Mouse (Mus musculus) MEL (cell line): ENCODE measurements around the gene Srebf1. TPM values are rescaled to one million over a fixed set of nuclear protein-coding genes. Genes with fewer than 3 reads are reported as not detected.

Experiments
- DNase-seq: peaks from one replicate; pipeline ENCODE4 v3.0.0; 2011; ENCODE audit warnings: low read depth, low spot score
- H3K27ac ChIP-seq: 2 replicates; pipeline ENCODE4 v1.5.1; 2012; ENCODE audit warnings: low read depth, mild to moderate bottlenecking, control low read depth, low read length, moderate library complexity; ENCODE audit not compliant: control insufficient read depth
- H3K27me3 ChIP-seq, 2 experiments: fragments of 150-350 bp in 1 of 2; sonication (generic) in 1 of 2; 2 replicates each; pipeline ENCODE4 v1.6.1; 2012; ENCODE audit warnings: low read length in 2 of 2, mild to moderate bottlenecking in 2 of 2, improper control_type of control experiment in 1 of 2, moderate library complexity in 1 of 2; ENCODE audit not compliant: insufficient read depth in 2 of 2, control insufficient read depth in 1 of 2
- H3K36me3 ChIP-seq, 2 experiments: 2 replicates each; pipeline ENCODE4 v1.6.1; 2012 to 2014; ENCODE audit warnings: low read length in 2 of 2, improper control_type of control experiment in 1 of 2, inconsistent platforms in 1 of 2, mild to moderate bottlenecking in 1 of 2; ENCODE audit not compliant: insufficient read depth in 2 of 2, control insufficient read depth in 1 of 2
- H3K4me1 ChIP-seq, 2 experiments: fragments of 150-350 bp in 1 of 2; sonication (generic) in 1 of 2; 2 replicates each; pipeline ENCODE4 v1.6.1; 2012; ENCODE audit warnings: low read length in 2 of 2, improper control_type of control experiment in 1 of 2, mild to moderate bottlenecking in 1 of 2; ENCODE audit not compliant: insufficient read depth in 2 of 2, control insufficient read depth in 1 of 2
- H3K4me3 ChIP-seq, 2 experiments: fragments of 150-350 bp in 1 of 2; sonication (generic) in 1 of 2; 2 replicates each; pipeline ENCODE4 v1.5.1; 2012; ENCODE audit warnings: low read depth in 2 of 2, low read length in 2 of 2, mild to moderate bottlenecking in 2 of 2, moderate library complexity in 2 of 2, control low read depth in 1 of 2, improper control_type of control experiment in 1 of 2; ENCODE audit not compliant: control insufficient read depth in 1 of 2, insufficient read depth in 1 of 2
- H3K79me2 ChIP-seq: 2 replicates; pipeline ENCODE4 v1.6.1; 2012; ENCODE audit warnings: mild to moderate bottlenecking, low read length, moderate library complexity; ENCODE audit not compliant: control insufficient read depth, poor library complexity, insufficient read depth
- H3K9ac ChIP-seq: 2 replicates; pipeline ENCODE4 v1.6.1; 2012; ENCODE audit warnings: low read depth, mild to moderate bottlenecking, control low read depth, low read length, moderate library complexity; ENCODE audit not compliant: control insufficient read depth, poor library complexity, severe bottlenecking
- H3K9me3 ChIP-seq: fragments of 150-350 bp; sonication (generic); replicated peaks from 2 replicates; pipeline ENCODE4 v1.6.1; 2012; ENCODE audit warnings: mild to moderate bottlenecking, low read length, improper control_type of control experiment, moderate library complexity; ENCODE audit not compliant: insufficient read depth
- CTCF ChIP-seq, 3 experiments: IDR thresholded peaks in 2 of 3; conservative IDR thresholded peaks in 1 of 3; 2 replicates each; pipeline ENCODE4 v1.5.1; 2011 to 2012; ENCODE audit warnings: low read length in 3 of 3, low read depth in 2 of 3, mild to moderate bottlenecking in 2 of 3, improper control_type of control experiment in 1 of 3, inconsistent platforms in 1 of 3, mixed read lengths in 1 of 3, moderate library complexity in 1 of 3; ENCODE audit not compliant: control insufficient read depth in 1 of 3, insufficient read depth in 1 of 3, poor library complexity in 1 of 3, severe bottlenecking in 1 of 3
- ELF1 ChIP-seq: IDR thresholded peaks from 2 replicates; pipeline ENCODE4 v1.6.1; 2014; ENCODE audit warnings: low read depth, mild to moderate bottlenecking, inconsistent platforms, low read length, improper control_type of control experiment, moderate library complexity
- ETS1 ChIP-seq: IDR thresholded peaks from 2 replicates; pipeline ENCODE4 v1.6.1; 2012; ENCODE audit warnings: low read depth, mild to moderate bottlenecking, inconsistent platforms, low read length, improper control_type of control experiment, moderate library complexity
- HCFC1 ChIP-seq: IDR thresholded peaks from 2 replicates; pipeline ENCODE4 v1.6.1; 2012; ENCODE audit warnings: low read depth, mild to moderate bottlenecking, inconsistent platforms, low read length, improper control_type of control experiment, moderate library complexity
- KAT2A ChIP-seq: conservative IDR thresholded peaks from 2 replicates; pipeline ENCODE4 v1.6.1; 2012; ENCODE audit warnings: low read depth, low read length, improper control_type of control experiment, inconsistent platforms
- MAFK ChIP-seq: IDR thresholded peaks from 2 replicates; pipeline ENCODE4 v1.6.1; 2011; ENCODE audit warnings: low read depth, mild to moderate bottlenecking, low read length, improper control_type of control experiment, borderline replicate concordance
- MAZ ChIP-seq: IDR thresholded peaks from 2 replicates; pipeline ENCODE4 v1.6.1; 2012; ENCODE audit warnings: low read depth, mild to moderate bottlenecking, inconsistent platforms, low read length, improper control_type of control experiment
- MXI1 ChIP-seq: IDR thresholded peaks from 2 replicates; pipeline ENCODE4 v1.6.1; 2011; ENCODE audit warnings: mild to moderate bottlenecking, low read depth, low read length, improper control_type of control experiment
- MYB ChIP-seq: IDR thresholded peaks from 2 replicates; pipeline ENCODE4 v1.6.1; 2011; ENCODE audit warnings: mild to moderate bottlenecking, low read depth, low read length, improper control_type of control experiment
- MYC ChIP-seq: IDR thresholded peaks from 2 replicates; pipeline ENCODE4 v1.6.1; 2011; ENCODE audit warnings: low read depth, mild to moderate bottlenecking, low read length, improper control_type of control experiment, moderate library complexity
- POLR2A ChIP-seq, 2 experiments: IDR thresholded peaks; 2 replicates each; pipeline ENCODE4 v1.6.1; 2011 to 2012; ENCODE audit warnings: low read length in 2 of 2, mild to moderate bottlenecking in 2 of 2, control low read depth in 1 of 2, improper control_type of control experiment in 1 of 2, low read depth in 1 of 2, moderate library complexity in 1 of 2; ENCODE audit not compliant: control insufficient read depth in 1 of 2, insufficient read depth in 1 of 2, poor library complexity in 1 of 2
- RAD21 ChIP-seq: IDR thresholded peaks from 2 replicates; pipeline ENCODE4 v1.6.1; 2011; ENCODE audit warnings: mild to moderate bottlenecking, low read depth, low read length, improper control_type of control experiment
- RCOR1 ChIP-seq: IDR thresholded peaks from 2 replicates; pipeline ENCODE4 v1.6.1; 2012; ENCODE audit warnings: low read depth, mild to moderate bottlenecking, inconsistent platforms, low read length, improper control_type of control experiment
- SIN3A ChIP-seq: IDR thresholded peaks from 2 replicates; pipeline ENCODE4 v1.6.1; 2012; ENCODE audit warnings: low read length, improper control_type of control experiment, inconsistent platforms
- TAL1 ChIP-seq: IDR thresholded peaks from 2 replicates; pipeline ENCODE4 v1.6.1; 2012; ENCODE audit warnings: mild to moderate bottlenecking, inconsistent platforms, low read length, moderate library complexity, mixed read lengths
- TCF12 ChIP-seq: IDR thresholded peaks from 2 replicates; pipeline ENCODE4 v1.6.1; 2014; ENCODE audit warnings: low read depth, mild to moderate bottlenecking, inconsistent platforms, low read length, improper control_type of control experiment, moderate library complexity
- UBTF ChIP-seq: IDR thresholded peaks from 2 replicates; pipeline ENCODE4 v1.6.1; 2012; ENCODE audit warnings: low read depth, mild to moderate bottlenecking, inconsistent platforms, low read length, improper control_type of control experiment, moderate library complexity, borderline replicate concordance; ENCODE audit not compliant: insufficient read depth
- USF1 ChIP-seq: IDR thresholded peaks from 2 replicates; pipeline ENCODE4 v1.6.1; 2014; ENCODE audit warnings: low read depth, mild to moderate bottlenecking, inconsistent platforms, low read length, improper control_type of control experiment, moderate library complexity
- USF2 ChIP-seq, 2 experiments: IDR thresholded peaks; 2 replicates each; pipeline ENCODE4 v1.6.1; 2011 to 2012; ENCODE audit warnings: improper control_type of control experiment in 2 of 2, low read length in 2 of 2, borderline replicate concordance in 1 of 2, inconsistent platforms in 1 of 2, low read depth in 1 of 2, mild to moderate bottlenecking in 1 of 2; ENCODE audit not compliant: insufficient read depth in 1 of 2
- ZC3H11A ChIP-seq: IDR thresholded peaks from 2 replicates; pipeline ENCODE4 v1.6.1; 2012; ENCODE audit warnings: low read depth, mild to moderate bottlenecking, inconsistent platforms, low read length, improper control_type of control experiment
- ZKSCAN1 ChIP-seq: IDR thresholded peaks from 2 replicates; pipeline ENCODE4 v1.6.1; 2012; ENCODE audit warnings: low read depth, mild to moderate bottlenecking, inconsistent platforms, low read length, improper control_type of control experiment, moderate library complexity
- ZMIZ1 ChIP-seq: IDR thresholded peaks from 2 replicates; pipeline ENCODE4 v1.6.1; 2012; ENCODE audit warnings: low read depth, mild to moderate bottlenecking, inconsistent platforms, low read length, improper control_type of control experiment, moderate library complexity
- polyA plus RNA-seq, 2 experiments: library from polyadenylated mRNA; stranded (reverse) in 1 of 2; unstranded in 1 of 2; fragments of >175 nt in 1 of 2; fragments of >200 nt in 1 of 2; gene quantifications; 2 replicates each; pipeline versions ENCODE4 v1.2.1 to v1.2.4; 2012; ENCODE audit warnings: low replicate concordance in 2 of 2, low read depth in 1 of 2; ENCODE audit not compliant: insufficient read length in 2 of 2, insufficient read depth in 1 of 2, missing spikeins in 1 of 2
- total RNA-seq: library from RNA; depleted of rRNA; stranded (reverse); fragments of 300-350 nt; gene quantifications from 2 replicates; pipeline ENCODE4 v1.2.3, GENCODE M21; 2012

The Srebf1 gene
- total and polyA plus RNA-seq, 3 experiments: 241 to 288 TPM; not detected in 1

DNA sequence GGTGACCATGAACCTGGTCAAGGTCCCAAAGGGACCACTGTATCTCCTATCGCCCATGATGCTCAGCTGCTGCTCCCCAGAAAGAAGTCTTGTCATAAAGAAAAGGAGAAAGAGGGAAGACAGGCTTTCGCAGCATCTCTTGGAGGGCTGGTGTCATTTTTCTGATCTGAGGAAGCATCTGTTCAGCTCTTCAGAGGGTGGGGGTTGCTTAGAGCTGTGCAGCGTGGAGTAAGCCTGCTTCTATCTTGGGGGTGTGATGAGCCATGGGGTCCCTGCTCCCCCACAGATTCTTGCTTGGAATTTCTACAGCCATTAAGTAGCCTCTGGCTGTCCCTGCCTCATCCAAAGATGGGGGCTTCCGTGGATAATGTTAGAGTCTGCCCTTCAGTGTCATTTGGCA, 64.1 kb downstream of the Srebf1 start:
- no peaks in the 10 kb centered on the region for H3K27me3 ChIP-seq
- TF ChIP-seq USF2 (IDR thresholded peaks at IDR 0.05; ENCODE audit: borderline replicate concordance in 1 of 2, insufficient read depth in 1 of 2, low read depth in 1 of 2, low read length in 2 of 2) (no peak), ZKSCAN1 (no peak), ELF1 (no peak), CTCF (IDR thresholded peaks at IDR 0.05 in 2 of 3, conservative IDR thresholded peaks at IDR 0.05 in 1 of 3; ENCODE audit: control insufficient read depth in 1 of 3, insufficient read depth in 1 of 3, low read depth in 2 of 3, low read length in 3 of 3, poor library complexity in 1 of 3, severe bottlenecking in 1 of 3) (no peak), MAZ (no peak), HCFC1 (no peak), MYC (no peak), UBTF (no peak), MAFK (no peak), TAL1 (no peak), USF1 (no peak), KAT2A (no peak), RCOR1 (no peak), SIN3A (no peak)
- no peak overlapping the region for H3K27ac ChIP-seq
- H3K79me2 ChIP-seq: no peaks in the 10 kb centered on the region
- no peaks in the 10 kb centered on the region for H3K4me1 ChIP-seq
- H3K4me3 ChIP-seq: no peak overlapping the region
- no peaks in the 10 kb centered on the region for H3K9me3 ChIP-seq
- no peak for DNase-seq
- H3K36me3 ChIP-seq: peaks cover 0 to 18% of the 10 kb centered on the region in 2 experiments; a peak in 2 of 4 replicates
- H3K9ac ChIP-seq: no peak overlapping the region

DNA sequence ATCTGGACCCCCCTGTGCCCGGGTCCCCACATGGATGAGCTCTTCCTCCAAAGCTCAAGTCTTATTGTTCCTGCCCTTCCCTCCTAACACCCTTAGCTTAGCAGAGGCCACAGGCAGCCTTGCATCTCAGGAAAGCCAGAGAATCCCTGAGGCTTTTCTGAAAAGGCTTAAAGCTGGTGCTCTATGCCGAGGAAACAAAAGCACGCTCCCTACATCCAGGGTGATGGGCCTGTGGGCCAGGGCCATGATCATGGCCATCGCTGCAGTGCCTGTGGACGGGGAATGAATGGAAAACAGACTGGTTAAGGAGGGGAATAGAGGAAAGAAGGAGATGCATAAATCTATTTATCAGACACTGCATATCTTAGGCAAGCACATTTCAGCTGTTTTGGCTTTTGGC, 66.7 kb downstream of the Srebf1 start:
- Histone ChIP-seq H3K9ac (no peak overlapping the region), H3K4me3 (no peak overlapping the region), H3K4me1 (peaks cover 0 to 5% of the 10 kb centered on the region in 2 experiments; a peak in 2 of 4 replicates), H3K9me3 (no peaks in the 10 kb centered on the region), H3K27me3 (no peaks in the 10 kb centered on the region), H3K36me3 (peaks cover 0 to 26% of the 10 kb centered on the region in 2 experiments; a peak in 3 of 4 replicates), H3K27ac (no peak overlapping the region), H3K79me2 (no peaks in the 10 kb centered on the region)
- TF ChIP-seq POLR2A (IDR thresholded peaks at IDR 0.05; ENCODE audit: control insufficient read depth in 1 of 2, insufficient read depth in 1 of 2, low read depth in 1 of 2, low read length in 2 of 2, poor library complexity in 1 of 2) (no peak), ZKSCAN1 (no peak), ETS1 (no peak), MYB (no peak), RAD21 (no peak), ZMIZ1 (no peak), MAZ (no peak), HCFC1 (no peak), MXI1 (no peak), TCF12 (no peak), ZC3H11A (no peak)
- no peak for DNase-seq
